Mouse (Mus musculus): ENCODE measurements around the gene Tle4.

Gene Tle4

GRCm38 (mm10) chr19:14590154-14590553, 7.7 kb downstream of the Tle4 start:
- peak; percentile 31 for DNase-seq

- peak; percentile 45 for DNase-seq
Observed at GRCm38 (mm10) chr19:14588221-14589123, 9.4 kb downstream of the Tle4 start.

GRCm38 (mm10) chr19:14586171-14586570, 11.7 kb downstream of the Tle4 start:
- DNase-seq = peak; percentile 41

GRCm38 (mm10) chr19:14585731-14586130, 12.1 kb downstream of the Tle4 start:
- DNase-seq = no peak

GRCm38 (mm10) chr19:14585235-14585634, 12.6 kb downstream of the Tle4 start:
- DNase-seq = no peak

GRCm38 (mm10) chr19:14578698-14579097, 19.2 kb downstream of the Tle4 start:
- DNase-seq = no peak

- no peak for DNase-seq
Observed at GRCm38 (mm10) chr19:14578016-14578415, 19.8 kb downstream of the Tle4 start.

GRCm38 (mm10) chr19:14576311-14576710, 21.5 kb downstream of the Tle4 start:
- DNase-seq = no peak

- no peak for DNase-seq
Observed at GRCm38 (mm10) chr19:14568879-14569278, 29.0 kb downstream of the Tle4 start.

- DNase-seq = no peak
Observed at GRCm38 (mm10) chr19:14567081-14567480, 30.8 kb downstream of the Tle4 start.

- DNase-seq = peak; percentile 97
Observed at GRCm38 (mm10) chr19:14566564-14567021, 31.3 kb downstream of the Tle4 start.

- peak; percentile 87 for DNase-seq
Observed at GRCm38 (mm10) chr19:14565424-14566069, 32.3 kb downstream of the Tle4 start.

GRCm38 (mm10) chr19:14563273-14563959, 34.4 kb downstream of the Tle4 start:
- no peak for DNase-seq

GRCm38 (mm10) chr19:14547871-14548270, 50.0 kb downstream of the Tle4 start:
- DNase-seq = no peak

GRCm38 (mm10) chr19:14547133-14547842, 50.6 kb downstream of the Tle4 start:
- no peak for DNase-seq

GRCm38 (mm10) chr19:14545485-14545884, 52.4 kb downstream of the Tle4 start:
- DNase-seq = no peak

GRCm38 (mm10) chr19:14543305-14543704, 54.5 kb downstream of the Tle4 start:
- DNase-seq = no peak

- DNase-seq = no peak
Observed at GRCm38 (mm10) chr19:14540678-14541077, 57.2 kb downstream of the Tle4 start.

GRCm38 (mm10) chr19:14536676-14537075, 61.2 kb downstream of the Tle4 start:
- DNase-seq = no peak

GRCm38 (mm10) chr19:14534447-14534846, 63.4 kb downstream of the Tle4 start:
- DNase-seq = no peak

GRCm38 (mm10) chr19:14532861-14533260, 65.0 kb downstream of the Tle4 start:
- DNase-seq = no peak

- DNase-seq = no peak
Observed at GRCm38 (mm10) chr19:14520098-14520802, 77.6 kb downstream of the Tle4 start.
